Mouse (Mus musculus) hindbrain, postnatal 0 days (tissue): ENCODE results near the gene Gkn2. TPM values are rescaled to one million over a fixed set of nuclear protein-coding genes. Genes with fewer than 3 reads are reported as not detected.

ENCODE experiments used
- ATAC-seq: fragments of 200-750 bp; cut with Nextera tagmentation; 2 replicates; pipeline ENCODE4 v1.8.0; 2017; ENCODE audit warnings: mild to moderate bottlenecking, moderate TSS enrichment, moderate library complexity
- DNase-seq: peaks from one replicate; pipeline ENCODE4 v3.0.0-alpha.2; 2015; ENCODE audit warnings: low spot score
- H3K27ac ChIP-seq: fragments of 300-500 bp; sonication (generic); 2 replicates; pipeline ENCODE4 v1.5.1; 2014; ENCODE audit warnings: mild to moderate bottlenecking
- H3K27me3 ChIP-seq: fragments of 300-500 bp; sonication (generic); 2 replicates; pipeline ENCODE4 v1.6.1; 2014; ENCODE audit warnings: low read length, mixed read lengths; ENCODE audit not compliant: insufficient read depth
- H3K36me3 ChIP-seq: fragments of 300-500 bp; sonication (generic); 2 replicates; pipeline ENCODE4 v1.6.1; 2014; ENCODE audit warnings: low read length, mixed read lengths; ENCODE audit not compliant: insufficient read depth
- H3K4me1 ChIP-seq: fragments of 300-500 bp; sonication (generic); 2 replicates; pipeline ENCODE4 v1.6.1; 2014; ENCODE audit warnings: antibody characterized with exemption, low read length, mixed read lengths; ENCODE audit not compliant: insufficient read depth
- H3K4me2 ChIP-seq: fragments of 300-500 bp; sonication (generic); 2 replicates; pipeline ENCODE4 v1.6.1; 2014; ENCODE audit warnings: low read depth, mild to moderate bottlenecking, low read length, moderate library complexity, mixed read lengths
- H3K4me3 ChIP-seq: fragments of 300-500 bp; sonication (generic); 2 replicates; pipeline ENCODE4 v1.5.1; 2014; ENCODE audit warnings: low read length
- H3K9ac ChIP-seq: fragments of 300-500 bp; sonication (generic); replicated peaks from 2 replicates; pipeline ENCODE4 v1.6.1; 2014; ENCODE audit warnings: mild to moderate bottlenecking, low read length, moderate library complexity, mixed read lengths
- H3K9me3 ChIP-seq: fragments of 300-500 bp; sonication (generic); 2 replicates; pipeline ENCODE4 v1.6.1; 2016; ENCODE audit warnings: low read length, mixed read lengths
- CTCF ChIP-seq: IDR thresholded peaks from 2 replicates; pipeline ENCODE4 v1.5.1; 2016; ENCODE audit warnings: antibody characterized with exemption, control low read depth, low read depth
- WGBS: fragments of 180-500 bp; shearing (Covaris S2); extraction: QIAGEN DNeasy Blood & Tissue Kit; methylation state at CpG from one replicate; pipeline ENCODE4 v1.1.7; 2014; 5-methylcytosine and 5-hydroxymethylcytosine counted together
- polyA plus RNA-seq: library from polyadenylated mRNA; unstranded; fragments of >200 nt; fragmentation: Nextera tagmentation; extraction: Ambion mirVana; gene quantifications from 2 replicates; pipeline ENCODE4 v1.2.1, GENCODE M21; 2015
- total RNA-seq: library from RNA; depleted of rRNA; stranded (reverse); fragments of >200 nt; gene quantifications from 2 replicates; pipeline ENCODE4 v1.2.3, GENCODE M21; 2014

Gene Gkn2
- total and polyA plus RNA-seq, 2 experiments from 2014 or later, result not detected

- peak within 1 kb of the TSS; percentile 85 for H3K4me2 ChIP-seq
- DNase-seq (peak; percentile 73), ATAC-seq (peak; percentile 77)
- H3K27me3 ChIP-seq, result no peaks in the 10 kb centered on the region
- no peaks in the 10 kb centered on the region for H3K36me3 ChIP-seq
- H3K4me1 ChIP-seq, result peaks cover 3% of the 10 kb centered on the region; the same call in 1 of the 2 replicates
- H3K9me3 ChIP-seq, result no peaks in the 10 kb centered on the region
- under 1% methylated on average over 53 of the region's 54 CpGs for WGBS
- TF ChIP-seq CTCF, result peak; percentile 62
- H3K9ac ChIP-seq, result peak within 1 kb of the TSS; percentile 68
- H3K27ac ChIP-seq, result peak within 1 kb of the TSS; percentile 74
- H3K4me3 ChIP-seq, result peak within 1 kb of the TSS; percentile 62
These were observed 37.8 kb upstream of the Gkn2 start, which contains the start of gene Antxr1 for GRCm38 (mm10) chr6:87335091-87335934. Antxr1 (minus strand) TSS chr6:87335821.

GRCm38 (mm10) chr6:87335935-87336295 is 37.2 kb upstream of the Gkn2 start:
- WGBS, result 30% methylated on average over 6 of the region's 6 CpGs
- TF ChIP-seq CTCF, result no peak
- no peak overlapping the region for H3K27ac ChIP-seq
- H3K27me3 ChIP-seq, result no peaks in the 10 kb centered on the region
- peaks cover 3% of the 10 kb centered on the region; the same call in 1 of the 2 replicates for H3K4me1 ChIP-seq
- no peak overlapping the region for H3K9ac ChIP-seq
- H3K36me3 ChIP-seq, result no peaks in the 10 kb centered on the region
- ATAC-seq (no peak), DNase-seq (no peak)
- H3K4me3 ChIP-seq, result no peak overlapping the region
- no peak overlapping the region for H3K4me2 ChIP-seq
- H3K9me3 ChIP-seq, result no peaks in the 10 kb centered on the region

GRCm38 (mm10) chr6:87350829-87351228 is 22.3 kb upstream of the Gkn2 start, which contains the start of gene Gkn1:
Gkn1 (minus strand) TSS chr6:87350942.
- Histone ChIP-seq H3K9me3 (no peaks in the 10 kb centered on the region), H3K9ac (no peak within 1 kb of the TSS), H3K4me2 (no peak within 1 kb of the TSS), H3K4me1 (no peaks in the 10 kb centered on the region), H3K4me3 (no peak within 1 kb of the TSS), H3K27ac (no peak within 1 kb of the TSS), H3K27me3 (no peaks in the 10 kb centered on the region), H3K36me3 (no peaks in the 10 kb centered on the region)
- DNase-seq, result no peak
- no peak for ATAC-seq
- no peak for TF ChIP-seq CTCF
- WGBS, result 94% methylated on average over 8 of the region's 8 CpGs

GRCm38 (mm10) chr6:87354441-87354840 is 18.7 kb upstream of the Gkn2 start:
- Histone ChIP-seq H3K27me3 (no peaks in the 10 kb centered on the region), H3K4me1 (no peaks in the 10 kb centered on the region), H3K36me3 (no peaks in the 10 kb centered on the region), H3K4me3 (no peak overlapping the region), H3K27ac (no peak overlapping the region), H3K9ac (no peak overlapping the region), H3K4me2 (no peak overlapping the region), H3K9me3 (no peaks in the 10 kb centered on the region)
- no peak for TF ChIP-seq CTCF
- DNase-seq, result peak; percentile 22
- ATAC-seq, result peak; percentile 64; the same call in 1 of the 2 replicates
- 54% methylated on average over 5 of the region's 5 CpGs for WGBS

- H3K4me2 ChIP-seq, result no peak overlapping the region
- 90% methylated on average over 5 of the region's 5 CpGs for WGBS
These were observed 3.9 kb upstream of the Gkn2 start for GRCm38 (mm10) chr6:87369223-87369622.

GRCm38 (mm10) chr6:87383926-87384691 is 11.0 kb downstream of the Gkn2 start:
- ATAC-seq (peak; percentile 81), DNase-seq (peak; percentile 66)
- Histone ChIP-seq H3K4me1 (peaks cover 3% of the 10 kb centered on the region; the same call in 1 of the 2 replicates), H3K9me3 (no peaks in the 10 kb centered on the region), H3K27me3 (peaks cover 3% of the 10 kb centered on the region; the same call in 1 of the 2 replicates), H3K9ac (peak overlapping the region; percentile 43; the same call in 1 of the 2 replicates), H3K27ac (no peak overlapping the region), H3K4me3 (peak overlapping the region; percentile 36), H3K36me3 (no peaks in the 10 kb centered on the region), H3K4me2 (peak overlapping the region; percentile 55)
- TF ChIP-seq CTCF, result peak; percentile 70
- WGBS, result 7% methylated on average over 24 of the region's 24 CpGs

More at GRCm38 (mm10) chr6:87369223-87369622, 3.9 kb upstream of the Gkn2 start:
- Histone ChIP-seq H3K4me1 (no peaks in the 10 kb centered on the region), H3K36me3 (no peaks in the 10 kb centered on the region), H3K27ac (no peak overlapping the region), H3K4me3 (no peak overlapping the region), H3K27me3 (no peaks in the 10 kb centered on the region), H3K9me3 (no peaks in the 10 kb centered on the region), H3K9ac (no peak overlapping the region)
- DNase-seq (no peak), ATAC-seq (no peak)
- no peak for TF ChIP-seq CTCF
